Mouse (Mus musculus) embryonic facial prominence, embryonic 14.5 days (tissue): ENCODE data around the gene Kat2b. TPM values are rescaled to one million over a fixed set of nuclear protein-coding genes. Genes with fewer than 3 reads are reported as not detected.
"Not testable (repeated sequence)": the region's sequence is repeated elsewhere in the genome, so short reads cannot be mapped to it uniquely, and the experiment has no call there.

Experiments
- ATAC-seq: fragments of 200-750 bp; cut with Nextera tagmentation; 2 replicates; pipeline ENCODE4 v1.8.0; 2017; ENCODE audit warnings: low read depth, moderate number of reproducible peaks, moderate TSS enrichment
- DNase-seq: peaks from one replicate; pipeline ENCODE4 v3.0.0-alpha.2; 2015; ENCODE audit warnings: low spot score
- H3K27ac ChIP-seq: fragments of 300-500 bp; sonication (generic); replicated peaks from 2 replicates; pipeline ENCODE4 v1.5.1; 2014; ENCODE audit warnings: low read depth, mild to moderate bottlenecking, low read length, moderate library complexity
- H3K27me3 ChIP-seq: fragments of 300-500 bp; sonication (generic); replicated peaks from 2 replicates; pipeline ENCODE4 v1.6.1; 2014; ENCODE audit warnings: low read length; ENCODE audit not compliant: control insufficient read depth, insufficient read depth
- H3K36me3 ChIP-seq: fragments of 300-500 bp; sonication (generic); 2 replicates; pipeline ENCODE4 v1.6.1; 2014; ENCODE audit warnings: low read length, mixed read lengths; ENCODE audit not compliant: control insufficient read depth, insufficient read depth
- H3K4me1 ChIP-seq: fragments of 300-500 bp; sonication (generic); 2 replicates; pipeline ENCODE4 v1.6.1; 2014; ENCODE audit warnings: antibody characterized with exemption, low read length; ENCODE audit not compliant: control insufficient read depth, insufficient read depth
- H3K4me2 ChIP-seq: fragments of 300-500 bp; sonication (generic); 2 replicates; pipeline ENCODE4 v1.6.1; 2014; ENCODE audit warnings: low read depth, mild to moderate bottlenecking, low read length, moderate library complexity, mixed read lengths
- H3K4me3 ChIP-seq: fragments of 300-500 bp; sonication (generic); 2 replicates; pipeline ENCODE4 v1.5.1; 2014; ENCODE audit warnings: low read depth, mild to moderate bottlenecking, low read length
- H3K9ac ChIP-seq: fragments of 300-500 bp; sonication (generic); 2 replicates; pipeline ENCODE4 v1.6.1; 2014; ENCODE audit warnings: low read depth, mild to moderate bottlenecking, low read length, moderate library complexity, mixed read lengths
- H3K9me3 ChIP-seq: fragments of 300-500 bp; sonication (generic); 2 replicates; pipeline ENCODE4 v1.6.1; 2016; ENCODE audit warnings: low read length; ENCODE audit not compliant: control insufficient read depth
- WGBS: fragments of 180-500 bp; shearing (Covaris S2); extraction: QIAGEN DNeasy Blood & Tissue Kit; methylation state at CpG from one replicate; pipeline ENCODE4 v1.1.7; 2014; 5-methylcytosine and 5-hydroxymethylcytosine counted together
- polyA plus RNA-seq: library from polyadenylated mRNA; unstranded; fragments of >200 nt; fragmentation: Nextera tagmentation; extraction: Ambion mirVana; gene quantifications from 2 replicates; pipeline ENCODE4 v1.2.1, GENCODE M21; 2014

The Kat2b gene
- polyA plus RNA-seq, 1 experiment from 2014 or later, result 7.3 TPM

GRCm38 (mm10) chr17:53566919-53567345, 271 bp downstream of the Kat2b start:
- Histone ChIP-seq H3K4me3 (peak overlapping the region; percentile 81), H3K9me3 (no peaks in the 10 kb centered on the region), H3K4me2 (peak overlapping the region; percentile 96), H3K36me3 (no peaks in the 10 kb centered on the region), H3K4me1 (peaks cover 20% of the 10 kb centered on the region), H3K27ac (peak overlapping the region; percentile 87), H3K9ac (peak overlapping the region; percentile 92), H3K27me3 (no peaks in the 10 kb centered on the region)
- 0% methylated on average over 5 of the region's 51 CpGs for WGBS
- peak; percentile 70 for ATAC-seq
- DNase-seq, result peak; percentile 88

- Histone ChIP-seq H3K4me3 (peak overlapping the region; percentile 81), H3K27me3 (no peaks in the 10 kb centered on the region), H3K9me3 (no peaks in the 10 kb centered on the region), H3K36me3 (no peaks in the 10 kb centered on the region), H3K4me1 (peaks cover 20% of the 10 kb centered on the region), H3K27ac (peak overlapping the region; percentile 87), H3K4me2 (peak overlapping the region; percentile 96), H3K9ac (peak overlapping the region; percentile 92)
- ATAC-seq (peak; percentile 53), DNase-seq (peak; percentile 49)
- 2% methylated on average over 10 of the region's 67 CpGs for WGBS
Measured at GRCm38 (mm10) chr17:53567346-53568101, 863 bp downstream of the Kat2b start.

GRCm38 (mm10) chr17:53568118-53568517, 1.5 kb downstream of the Kat2b start:
- Histone ChIP-seq H3K4me1 (peaks cover 20% of the 10 kb centered on the region), H3K4me2 (peak overlapping the region; percentile 96), H3K36me3 (no peaks in the 10 kb centered on the region), H3K27me3 (no peaks in the 10 kb centered on the region), H3K4me3 (peak overlapping the region; percentile 81), H3K9ac (peak overlapping the region; percentile 92), H3K9me3 (no peaks in the 10 kb centered on the region), H3K27ac (peak overlapping the region; percentile 87)
- 0% methylated on average over 13 of the region's 15 CpGs for WGBS
- DNase-seq (peak; percentile 90), ATAC-seq (peak; percentile 87)

- Histone ChIP-seq H3K4me3 (peak overlapping the region; percentile 81), H3K4me2 (peak overlapping the region; percentile 96), H3K9ac (peak overlapping the region; percentile 92; the same call in 1 of the 2 replicates), H3K9me3 (no peaks in the 10 kb centered on the region), H3K27ac (peak overlapping the region; percentile 87; the same call in 1 of the 2 replicates), H3K4me1 (peaks cover 20% of the 10 kb centered on the region), H3K27me3 (no peaks in the 10 kb centered on the region), H3K36me3 (no peaks in the 10 kb centered on the region)
- 40% methylated on average over 8 of the region's 8 CpGs for WGBS
- ATAC-seq (no peak), DNase-seq (no peak)
Measured at GRCm38 (mm10) chr17:53568734-53569386, 2.2 kb downstream of the Kat2b start.

GRCm38 (mm10) chr17:53569829-53570228, 3.2 kb downstream of the Kat2b start:
- WGBS, result 28% methylated on average over 6 of the region's 6 CpGs
- Histone ChIP-seq H3K27ac (peak overlapping the region; percentile 44; the same call in 1 of the 2 replicates), H3K4me3 (no peak overlapping the region), H3K9ac (no peak overlapping the region), H3K36me3 (no peaks in the 10 kb centered on the region), H3K9me3 (no peaks in the 10 kb centered on the region), H3K4me1 (peaks cover 20% of the 10 kb centered on the region), H3K27me3 (no peaks in the 10 kb centered on the region), H3K4me2 (peak overlapping the region; percentile 38)
- no peak for ATAC-seq
- DNase-seq, result peak; percentile 80

GRCm38 (mm10) chr17:53570361-53570875, 3.8 kb downstream of the Kat2b start:
- WGBS, result 44% methylated on average over 10 of the region's 10 CpGs
- no peak for DNase-seq
- H3K27me3 ChIP-seq, result no peaks in the 10 kb centered on the region
- no peak overlapping the region for H3K4me2 ChIP-seq
- no peak for ATAC-seq
- H3K9ac ChIP-seq, result no peak overlapping the region
- H3K27ac ChIP-seq, result no peak overlapping the region; the same call in 1 of the 2 replicates
- H3K4me1 ChIP-seq, result peaks cover 20% of the 10 kb centered on the region
- H3K36me3 ChIP-seq, result no peaks in the 10 kb centered on the region
- H3K9me3 ChIP-seq, result no peaks in the 10 kb centered on the region
- no peak overlapping the region for H3K4me3 ChIP-seq

GRCm38 (mm10) chr17:53570932-53571331, 4.3 kb downstream of the Kat2b start:
- H3K27ac ChIP-seq, H3K4me3 ChIP-seq, H3K9ac ChIP-seq, DNase-seq, H3K9me3 ChIP-seq, H3K27me3 ChIP-seq, ATAC-seq, H3K4me2 ChIP-seq, H3K36me3 ChIP-seq: not testable (repeated sequence)
- peaks cover 19% of the 10 kb centered on the region for H3K4me1 ChIP-seq
- 90% methylated on average over 5 of the region's 5 CpGs for WGBS

- no peaks in the 10 kb centered on the region for H3K9me3 ChIP-seq
- no peaks in the 10 kb centered on the region for H3K27me3 ChIP-seq
- WGBS, result 43% methylated on average over 4 of the region's 4 CpGs
- H3K4me2 ChIP-seq, result no peak overlapping the region
- no peak overlapping the region for H3K9ac ChIP-seq
- H3K27ac ChIP-seq, result no peak overlapping the region
- no peaks in the 10 kb centered on the region for H3K36me3 ChIP-seq
- no peak for ATAC-seq
- peaks cover 16% of the 10 kb centered on the region for H3K4me1 ChIP-seq
- H3K4me3 ChIP-seq, result no peak overlapping the region
- no peak for DNase-seq
Measured at GRCm38 (mm10) chr17:53573019-53573556, 6.4 kb downstream of the Kat2b start.
